Mouse (Mus musculus): ENCODE results near the gene Prps1l3. TPM values are rescaled to one million over a fixed set of nuclear protein-coding genes. Genes with fewer than 3 reads are reported as not detected.
A peak's percentile ranks its signal among the peaks of the same experiment; 100 is the strongest.
"Not testable (repeated sequence)": the region's sequence is repeated elsewhere in the genome, so short reads cannot be mapped to it uniquely, and the experiment has no call there.

The Prps1l3 gene
- polyA plus RNA-seq, 1 experiment: 31.3 TPM

- TF ChIP-seq POLR2A (IDR thresholded peaks at IDR 0.05; ENCODE audit: low read depth, low read length): no peak
- TF ChIP-seq CTCF (IDR thresholded peaks at IDR 0.05; ENCODE audit: borderline replicate concordance, insufficient read depth, low read length): no peak
- H3K27ac ChIP-seq (ENCODE audit: insufficient read depth, low read length): no peak overlapping the region
- no peak overlapping the region for H3K4me3 ChIP-seq (ENCODE audit: insufficient read depth, low read length)
- no peaks in the 10 kb centered on the region for H3K4me1 ChIP-seq (ENCODE audit: control insufficient read depth, insufficient read depth, low read length)
Measured at GRCm38 (mm10) chr12:57198269-57198668, 31.9 kb upstream of the Prps1l3 start.

GRCm38 (mm10) chr12:57199427-57199826 lies 30.8 kb upstream of the Prps1l3 start:
- no peak for TF ChIP-seq CTCF (IDR thresholded peaks at IDR 0.05; ENCODE audit: borderline replicate concordance, insufficient read depth, low read length)
- TF ChIP-seq POLR2A (IDR thresholded peaks at IDR 0.05; ENCODE audit: low read depth, low read length): no peak
- Histone ChIP-seq H3K4me1 (ENCODE audit: control insufficient read depth, insufficient read depth, low read length) (no peaks in the 10 kb centered on the region), H3K27ac (ENCODE audit: insufficient read depth, low read length) (no peak overlapping the region), H3K4me3 (ENCODE audit: insufficient read depth, low read length) (no peak overlapping the region)

- Histone ChIP-seq H3K27ac (ENCODE audit: insufficient read depth, low read length) (no peak overlapping the region; the same call in 1 of the 2 replicates), H3K4me3 (ENCODE audit: insufficient read depth, low read length) (no peak overlapping the region), H3K4me1 (ENCODE audit: control insufficient read depth, insufficient read depth, low read length) (no peaks in the 10 kb centered on the region)
- no peak for TF ChIP-seq CTCF (IDR thresholded peaks at IDR 0.05; ENCODE audit: borderline replicate concordance, insufficient read depth, low read length)
- no peak for TF ChIP-seq POLR2A (IDR thresholded peaks at IDR 0.05; ENCODE audit: low read depth, low read length)
Measured at GRCm38 (mm10) chr12:57201901-57202300, 28.3 kb upstream of the Prps1l3 start.

- Histone ChIP-seq H3K4me1 (ENCODE audit: control insufficient read depth, insufficient read depth, low read length) (no peaks in the 10 kb centered on the region), H3K4me3 (ENCODE audit: insufficient read depth, low read length) (no peak overlapping the region), H3K27ac (ENCODE audit: insufficient read depth, low read length) (no peak overlapping the region)
- TF ChIP-seq CTCF (IDR thresholded peaks at IDR 0.05; ENCODE audit: borderline replicate concordance, insufficient read depth, low read length) (no peak), POLR2A (IDR thresholded peaks at IDR 0.05; ENCODE audit: low read depth, low read length) (no peak)
Measured at GRCm38 (mm10) chr12:57204276-57204851, 25.8 kb upstream of the Prps1l3 start.

- Histone ChIP-seq H3K4me1 (ENCODE audit: control insufficient read depth, insufficient read depth, low read length) (no peaks in the 10 kb centered on the region; the same call in 1 of the 2 replicates), H3K27ac (ENCODE audit: insufficient read depth, low read length) (no peak overlapping the region), H3K4me3 (ENCODE audit: insufficient read depth, low read length) (peak overlapping the region; percentile 22)
- TF ChIP-seq POLR2A (IDR thresholded peaks at IDR 0.05; ENCODE audit: low read depth, low read length) (0 out of 2 replicates have a peak, but pooled peaks have one; percentile 27), CTCF (IDR thresholded peaks at IDR 0.05; ENCODE audit: borderline replicate concordance, insufficient read depth, low read length) (no peak)
Measured at GRCm38 (mm10) chr12:57211353-57212311, 18.6 kb upstream of the Prps1l3 start.

GRCm38 (mm10) chr12:57212463-57212862 lies 17.7 kb upstream of the Prps1l3 start:
- not testable (repeated sequence) for H3K4me3 ChIP-seq (ENCODE audit: insufficient read depth, low read length)

GRCm38 (mm10) chr12:57226411-57226810 lies 3.8 kb upstream of the Prps1l3 start:
- TF ChIP-seq POLR2A (IDR thresholded peaks at IDR 0.05; ENCODE audit: low read depth, low read length) (no peak), CTCF (IDR thresholded peaks at IDR 0.05; ENCODE audit: borderline replicate concordance, insufficient read depth, low read length) (no peak)
- Histone ChIP-seq H3K4me3 (ENCODE audit: insufficient read depth, low read length) (no peak overlapping the region), H3K4me1 (ENCODE audit: control insufficient read depth, insufficient read depth, low read length) (no peaks in the 10 kb centered on the region), H3K27ac (ENCODE audit: insufficient read depth, low read length) (no peak overlapping the region)

More at GRCm38 (mm10) chr12:57212463-57212862, 17.7 kb upstream of the Prps1l3 start:
- not testable (repeated sequence) for H3K27ac ChIP-seq (ENCODE audit: insufficient read depth, low read length); H3K4me1 ChIP-seq (ENCODE audit: control insufficient read depth, insufficient read depth, low read length)

GRCm38 (mm10) chr12:57227776-57228175 lies 2.4 kb upstream of the Prps1l3 start:
- Histone ChIP-seq H3K4me3 (ENCODE audit: insufficient read depth, low read length) (no peak overlapping the region), H3K4me1 (ENCODE audit: control insufficient read depth, insufficient read depth, low read length) (no peaks in the 10 kb centered on the region), H3K27ac (ENCODE audit: insufficient read depth, low read length) (no peak overlapping the region)
- TF ChIP-seq POLR2A (IDR thresholded peaks at IDR 0.05; ENCODE audit: low read depth, low read length): no peak
- no peak for TF ChIP-seq CTCF (IDR thresholded peaks at IDR 0.05; ENCODE audit: borderline replicate concordance, insufficient read depth, low read length)

GRCm38 (mm10) chr12:57229703-57230102 lies 509 bp upstream of the Prps1l3 start:
- no peak for TF ChIP-seq POLR2A (IDR thresholded peaks at IDR 0.05; ENCODE audit: low read depth, low read length)
- TF ChIP-seq CTCF (IDR thresholded peaks at IDR 0.05; ENCODE audit: borderline replicate concordance, insufficient read depth, low read length): no peak
- Histone ChIP-seq H3K27ac (ENCODE audit: insufficient read depth, low read length) (peak overlapping the region; percentile 16; the same call in 1 of the 2 replicates), H3K4me3 (ENCODE audit: insufficient read depth, low read length) (peak overlapping the region; percentile 29), H3K4me1 (ENCODE audit: control insufficient read depth, insufficient read depth, low read length) (no peaks in the 10 kb centered on the region)
